Mouse (Mus musculus) fibroblast of lung, adult 2 months (primary cell): ENCODE results near the gene Pax6.

Source experiments
- DNase-seq: peaks from one replicate; pipeline ENCODE4 v3.0.0-alpha.2; 2011; ENCODE audit warnings: low read depth

Gene Pax6

DNA sequence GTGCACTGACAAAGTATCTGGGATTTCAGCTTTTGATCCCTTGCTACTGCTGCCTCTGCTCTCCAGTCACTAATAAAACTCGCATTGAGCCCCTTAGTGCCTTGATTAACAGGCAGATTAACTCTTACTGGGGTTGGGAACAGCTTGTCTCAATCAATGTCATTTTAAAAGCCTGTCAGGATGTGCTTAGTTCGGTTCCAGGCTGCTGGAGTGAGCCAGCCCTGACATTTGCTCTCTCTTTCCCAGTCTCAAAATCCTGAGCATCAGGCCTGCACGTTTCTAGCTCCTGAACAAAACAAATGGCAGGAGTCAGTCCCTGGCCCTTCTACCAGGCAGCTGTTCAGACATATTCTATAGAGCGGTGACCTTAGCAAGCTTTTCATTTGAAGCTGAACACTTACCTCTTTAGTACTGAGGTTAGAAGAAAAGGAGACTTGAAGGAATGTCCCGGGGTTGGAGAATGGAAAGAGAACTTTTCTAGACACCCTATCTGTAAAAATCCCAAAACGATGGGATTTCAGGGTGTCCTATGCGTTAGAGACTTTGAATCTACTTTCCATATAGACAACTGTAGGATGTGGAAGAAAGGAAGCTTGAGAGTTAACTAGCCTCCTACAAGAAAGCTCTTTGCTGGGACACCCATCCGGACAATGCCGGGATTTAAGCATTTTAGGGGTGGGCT lies 2.6 kb downstream of the Pax6 start:
- no peak for DNase-seq

DNA sequence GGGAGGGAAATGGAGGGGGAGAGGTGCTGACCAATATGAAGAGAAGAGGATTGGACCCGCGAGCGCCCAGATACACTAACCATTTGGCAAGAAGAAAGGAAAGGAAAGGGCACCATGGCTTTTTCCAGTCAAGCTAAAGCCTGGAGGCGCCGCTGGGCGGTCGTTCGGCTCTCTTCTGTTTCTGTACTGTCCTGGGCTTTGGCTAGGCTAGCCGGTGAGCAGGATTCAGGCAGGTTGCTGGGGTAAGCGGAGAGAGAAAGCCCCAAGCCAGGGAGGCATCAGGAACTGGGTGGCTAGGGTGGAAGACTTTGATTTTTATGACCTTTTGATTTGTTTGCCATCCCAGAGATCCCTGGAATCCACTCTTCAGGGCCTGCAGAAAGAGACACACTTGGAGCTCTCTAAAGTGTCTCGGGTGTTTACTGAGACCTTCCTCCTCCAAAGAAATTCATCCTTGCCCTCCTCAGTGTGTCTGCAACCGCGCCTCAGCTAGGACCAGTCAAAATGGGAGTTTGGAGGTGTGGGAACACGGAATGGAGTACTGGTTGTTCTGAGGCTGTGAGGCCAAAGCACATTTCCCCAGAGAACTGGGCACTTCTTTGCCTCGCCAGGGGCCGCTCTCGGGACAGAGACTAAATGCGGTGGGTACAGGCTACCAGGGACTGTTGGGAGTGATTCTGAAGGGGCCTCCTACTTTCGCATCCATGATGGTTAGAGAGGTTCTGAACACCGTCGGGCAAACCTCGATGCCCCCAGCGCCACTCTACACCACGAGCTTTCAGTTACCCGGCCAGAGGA lies 3.3 kb downstream of the Pax6 start:
- no peak for DNase-seq

DNA sequence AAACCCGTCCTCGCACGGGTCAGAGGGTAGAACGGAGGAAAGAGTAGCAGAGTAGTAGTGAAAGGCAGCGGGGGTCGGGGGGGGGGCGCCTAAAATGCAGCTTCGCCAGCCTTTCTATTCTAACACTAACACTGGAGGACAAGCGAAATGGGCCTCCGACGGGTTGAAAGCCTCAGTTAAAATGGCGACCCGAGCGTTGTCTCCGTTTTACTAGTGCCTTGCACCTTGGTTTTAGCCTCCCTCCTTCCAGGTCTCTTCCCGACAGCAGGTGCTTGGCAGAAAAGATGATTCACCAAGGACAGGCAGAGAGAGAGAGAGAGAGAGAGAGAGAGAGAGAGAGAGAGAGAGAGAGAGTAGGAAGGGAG lies 3.9 kb downstream of the Pax6 start:
- no peak for DNase-seq

DNA sequence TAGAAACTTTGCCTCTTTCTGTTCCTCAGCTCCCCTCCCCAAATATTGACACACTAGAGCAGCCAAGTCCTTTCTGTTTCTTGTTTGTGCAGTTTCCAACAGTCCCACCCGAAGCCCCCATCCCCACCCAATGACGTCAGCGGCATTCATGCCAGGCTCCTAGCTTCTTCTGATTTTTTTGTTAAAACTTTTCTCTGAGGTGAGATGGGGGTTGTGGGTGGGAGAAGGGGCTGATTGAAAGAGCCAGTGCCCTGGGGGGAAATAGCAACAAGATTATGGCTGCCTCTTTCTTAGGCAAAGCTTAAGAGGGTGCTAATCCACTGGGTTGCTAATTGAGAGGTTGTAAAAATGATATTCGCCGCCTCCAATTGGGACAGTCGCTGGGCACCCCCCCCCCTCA lies 4.4 kb downstream of the Pax6 start:
- no peak for DNase-seq

DNA sequence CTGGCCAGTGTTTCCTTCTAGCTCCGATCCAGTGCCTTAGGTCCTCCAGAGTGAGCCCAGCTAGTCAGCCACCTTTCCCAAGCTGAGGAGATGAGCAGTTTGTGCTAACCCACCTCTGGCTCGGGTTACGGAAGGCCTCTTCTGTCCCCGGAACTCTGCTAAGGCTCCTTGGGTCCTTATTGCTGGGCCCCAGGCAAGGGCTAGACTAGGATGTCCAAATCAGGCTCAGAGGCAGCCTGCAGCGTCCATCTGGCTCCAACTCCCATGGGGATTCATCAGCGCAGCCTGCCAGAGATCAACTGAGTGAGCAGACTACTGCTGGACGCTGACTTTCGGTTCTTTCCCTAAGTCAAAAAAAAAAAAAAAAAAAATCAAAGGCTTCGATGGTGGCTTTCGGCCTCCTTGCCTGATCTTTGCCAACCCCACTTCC lies 4.9 kb downstream of the Pax6 start:
- DNase-seq: no peak

DNA sequence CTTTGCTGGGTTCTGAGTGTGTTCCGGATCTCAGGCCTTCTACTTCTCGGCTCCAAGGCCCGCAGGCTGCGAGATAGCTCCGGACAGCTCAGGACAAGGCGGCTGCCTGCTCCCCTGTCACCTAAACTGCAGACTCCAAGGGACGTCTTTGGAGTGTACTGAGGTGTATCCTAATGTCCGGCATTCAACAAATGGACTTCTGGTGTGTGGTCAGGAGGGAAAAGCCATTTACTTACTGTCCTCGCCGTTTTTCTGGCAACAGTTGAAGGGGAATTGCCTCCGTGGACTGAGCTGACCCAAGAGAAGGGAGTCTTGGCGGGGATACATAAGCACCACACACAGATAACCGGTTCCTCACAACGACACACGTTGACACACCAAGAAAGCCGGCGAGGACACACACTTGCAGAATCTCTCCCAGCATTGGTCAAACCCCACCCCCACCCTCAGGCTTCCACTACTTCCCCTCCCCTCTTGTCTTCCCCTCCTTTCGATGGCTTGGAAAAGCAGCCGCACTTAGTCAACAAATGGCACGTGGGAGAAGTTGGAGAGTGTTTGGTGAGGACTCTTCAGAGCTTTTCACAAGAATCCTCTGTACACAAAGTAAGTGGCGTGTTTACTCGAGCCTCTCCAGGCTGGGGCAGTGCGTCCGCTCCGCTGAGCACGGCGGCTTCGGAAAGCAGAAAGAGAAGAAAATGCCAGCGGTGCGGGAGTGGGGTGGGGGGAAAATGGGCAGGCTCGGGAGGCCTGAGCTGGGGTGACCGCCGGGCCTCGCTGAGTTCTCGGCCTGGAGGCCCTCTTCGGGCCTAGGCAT lies 5.6 kb downstream of the Pax6 start:
- no peak for DNase-seq

DNA sequence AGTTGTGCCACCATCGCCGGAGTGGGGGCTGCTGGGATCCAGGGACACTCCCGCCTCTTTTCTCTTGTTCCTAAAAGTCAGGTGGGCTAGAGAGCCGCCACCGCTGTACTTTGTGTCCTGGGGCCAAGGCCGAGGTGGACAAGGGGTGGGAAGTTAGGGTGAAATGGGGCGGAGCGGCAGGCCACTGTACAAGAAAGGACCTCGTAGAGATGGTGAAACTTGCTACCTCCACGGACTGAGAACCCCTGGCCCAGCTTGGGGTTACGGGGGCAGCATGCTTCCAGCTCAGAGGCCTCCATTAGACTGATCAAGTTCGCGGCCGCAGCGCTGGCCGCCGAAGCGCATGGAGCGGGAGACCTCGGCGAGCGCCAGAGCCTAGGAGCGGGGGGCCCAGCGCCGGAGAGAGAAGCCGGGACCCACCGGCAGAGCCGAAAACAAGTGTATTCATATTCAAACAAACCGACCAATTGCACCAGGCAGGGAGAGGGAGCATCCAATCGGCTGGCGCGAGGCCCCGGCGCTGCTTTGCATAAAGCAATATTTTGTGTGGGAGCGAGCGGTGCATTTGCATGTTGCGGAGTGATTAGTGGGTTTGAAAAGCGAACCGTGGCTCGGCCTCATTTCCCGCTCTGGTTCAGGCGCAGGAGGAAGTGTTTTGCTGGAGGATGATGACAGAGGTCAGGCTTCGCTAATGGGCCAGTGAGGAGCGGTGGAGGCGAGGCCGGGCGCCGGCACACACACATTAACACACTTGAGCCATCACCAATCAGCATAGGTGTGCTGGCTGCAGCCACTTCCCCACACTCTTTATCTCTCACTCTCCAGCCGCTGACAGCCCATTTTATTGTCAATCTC lies 6.4 kb downstream of the Pax6 start:
- no peak for DNase-seq

DNA sequence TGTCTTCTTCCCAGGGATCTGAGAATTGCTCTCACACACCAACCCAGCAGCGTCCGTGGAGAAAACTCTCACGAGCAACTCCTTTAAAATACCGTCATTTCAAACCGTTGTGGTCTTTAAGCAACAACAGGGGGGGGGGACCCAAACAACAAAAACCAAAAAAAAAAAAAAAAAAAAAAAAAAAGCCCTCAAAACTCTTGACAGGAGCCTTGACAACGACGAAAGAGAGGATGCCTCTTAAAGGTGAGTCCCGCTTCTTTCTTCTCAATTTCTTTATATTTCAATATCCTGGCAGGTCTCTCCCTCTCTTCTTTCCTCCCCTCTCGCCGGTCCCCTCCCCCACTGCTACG lies 7.0 kb downstream of the Pax6 start:
- DNase-seq: no peak

DNA sequence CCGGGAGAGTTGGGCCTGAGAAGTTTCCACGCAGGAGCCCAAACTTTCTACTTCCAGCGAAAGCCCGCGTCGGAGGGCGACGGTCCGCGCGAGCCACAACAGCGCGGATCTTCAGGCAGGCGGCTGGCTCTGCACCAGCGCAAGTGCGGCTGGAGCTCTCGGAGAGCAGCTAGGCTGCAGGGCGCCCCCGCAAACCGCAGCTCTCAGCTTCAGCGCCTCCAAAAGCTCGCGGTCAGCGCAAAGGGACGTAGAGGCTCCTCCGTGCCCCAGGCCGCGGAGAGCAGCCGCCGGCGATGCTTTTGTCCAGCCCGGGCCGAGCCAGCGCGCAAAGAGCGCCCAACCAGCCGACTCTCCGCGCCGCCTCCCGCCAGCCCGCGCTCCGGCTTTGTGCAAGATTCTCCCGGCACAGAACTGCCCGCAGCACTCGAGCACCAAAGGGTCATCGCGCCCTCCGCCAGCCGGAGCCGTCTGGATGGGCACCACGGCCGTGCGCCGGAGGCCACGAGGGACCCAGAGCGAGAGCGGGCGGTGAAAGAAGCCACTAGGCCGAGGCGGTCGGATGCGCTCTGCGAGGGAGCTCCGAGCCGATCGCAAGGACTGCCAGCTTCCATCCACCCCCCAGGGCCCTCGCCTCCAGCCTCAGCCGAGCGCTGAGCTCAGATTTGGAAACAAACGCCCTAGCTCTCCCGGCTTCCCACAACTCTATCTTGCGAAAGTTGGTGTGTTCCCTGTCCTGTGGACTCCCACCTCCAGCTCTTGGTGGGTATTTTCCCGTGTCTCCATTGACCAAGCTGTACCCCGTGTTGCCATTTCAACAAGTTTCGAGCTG lies 7.6 kb downstream of the Pax6 start:
- no peak for DNase-seq

DNA sequence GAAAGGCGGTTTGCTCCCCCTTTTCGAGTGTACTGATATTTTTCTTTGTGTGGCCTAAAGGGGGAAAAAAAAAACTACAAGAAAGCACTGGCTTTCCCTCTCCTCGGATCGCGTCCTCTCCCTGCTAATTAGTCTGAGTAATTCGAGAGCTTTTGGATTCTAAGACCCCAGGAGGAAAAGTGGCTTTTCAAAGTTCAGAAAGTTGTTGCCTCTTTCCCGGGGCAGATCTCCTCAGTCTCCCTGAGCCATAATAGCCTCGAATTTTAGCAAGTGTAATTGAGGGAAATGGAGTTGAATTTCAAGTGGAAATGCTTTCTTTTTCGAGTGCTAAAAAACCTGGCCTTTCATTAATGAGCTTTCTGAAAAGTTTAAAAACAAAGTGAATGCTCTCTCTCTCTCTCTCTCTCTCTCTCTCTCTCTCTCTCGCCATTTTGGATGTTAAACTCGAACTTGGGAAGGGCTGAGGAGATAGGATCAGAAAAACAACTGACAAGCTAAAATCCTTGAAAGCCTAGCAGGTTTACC lies 8.3 kb downstream of the Pax6 start:
- DNase-seq: no peak

DNA sequence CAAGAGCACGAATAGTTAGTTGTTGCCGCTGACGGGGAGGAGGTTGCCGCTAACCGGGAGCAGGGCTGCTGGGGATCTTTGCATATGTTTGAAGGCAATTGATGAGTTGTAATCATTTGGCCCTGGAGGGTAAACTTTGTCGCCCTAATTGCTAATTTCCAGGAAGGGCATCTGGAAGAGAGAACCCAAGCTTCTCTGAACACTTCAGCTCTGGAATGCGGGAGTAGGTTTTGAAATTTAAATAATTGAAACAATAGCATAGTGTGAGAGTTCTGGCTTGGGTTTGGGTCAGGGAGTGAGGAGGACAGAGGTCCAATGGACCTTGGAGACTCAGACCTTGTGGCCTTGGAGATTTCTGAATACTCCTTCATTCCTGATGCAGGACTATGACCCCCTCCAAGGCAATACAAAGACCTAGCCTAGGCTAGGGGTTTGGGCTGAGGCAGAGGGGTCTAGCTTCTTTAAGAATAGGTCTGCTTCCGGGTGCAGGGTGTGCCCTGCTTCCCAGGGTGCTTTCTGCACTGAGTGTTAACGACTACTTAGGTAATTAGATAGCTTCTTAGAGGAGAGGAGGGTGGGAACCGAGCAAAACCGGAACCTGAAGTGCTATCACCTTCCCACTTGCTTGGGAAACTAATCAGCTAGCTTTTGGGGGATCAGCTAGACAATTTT lies 8.9 kb downstream of the Pax6 start:
- DNase-seq: no peak

DNA sequence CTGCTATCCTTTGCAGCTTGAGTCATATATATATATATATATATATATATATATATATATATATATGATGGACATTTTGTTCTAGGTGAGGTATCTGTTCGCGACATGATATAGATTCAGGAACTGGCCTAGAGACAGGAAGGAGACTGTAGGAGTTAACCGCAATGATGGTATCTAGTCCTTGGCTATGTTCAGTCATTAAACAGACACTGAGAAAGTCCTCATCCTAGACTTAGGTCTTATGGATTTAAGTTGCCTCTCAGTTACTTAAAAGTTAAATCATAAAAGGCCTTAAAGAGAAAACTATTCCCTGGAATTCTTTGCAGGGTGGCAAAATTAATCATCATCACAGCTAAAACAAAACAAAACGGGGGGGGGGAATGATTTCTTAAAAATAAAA lies 9.6 kb downstream of the Pax6 start:
- DNase-seq: no peak

DNA sequence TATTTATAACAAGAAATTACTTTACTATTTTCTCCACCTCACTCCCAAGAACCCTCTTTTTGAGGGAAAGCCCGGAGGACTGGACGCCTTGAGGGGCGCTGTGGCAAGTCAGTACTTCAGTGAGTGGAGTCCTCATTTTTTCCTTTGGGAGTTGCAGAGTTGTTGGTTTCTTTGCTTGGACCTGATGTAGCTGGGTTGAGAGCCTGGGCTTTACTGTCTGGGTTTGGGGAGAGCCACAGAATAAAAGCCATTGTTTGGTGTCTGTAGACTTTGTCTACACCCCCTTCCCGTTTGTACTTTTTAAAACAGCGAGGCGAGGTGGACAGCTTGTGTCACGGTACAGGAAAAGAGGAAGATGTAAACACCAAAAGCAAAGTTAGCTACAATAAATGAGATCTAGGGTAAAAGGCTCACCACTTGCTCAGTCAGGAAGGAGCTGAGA lies 10.2 kb downstream of the Pax6 start:
- no peak for DNase-seq

DNA sequence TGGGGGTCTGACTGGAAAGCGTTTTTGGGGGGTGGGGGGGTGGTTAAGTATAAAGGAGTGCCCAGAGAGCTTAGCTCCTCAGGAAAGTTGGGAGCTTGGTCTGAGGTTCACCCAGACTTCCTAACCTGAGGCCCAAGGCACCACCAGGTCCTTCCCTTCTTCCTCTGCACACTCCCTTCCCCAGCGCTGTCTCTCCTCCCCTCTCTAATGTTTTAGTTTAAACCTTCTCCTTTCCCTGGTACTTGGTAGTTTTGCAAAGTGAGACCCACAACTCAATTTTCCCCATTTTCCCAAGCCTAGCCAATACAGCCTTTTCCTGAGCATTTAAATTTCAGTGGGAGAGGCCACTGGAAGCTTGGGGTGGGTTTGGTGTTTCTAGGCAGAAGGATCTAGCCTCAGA lies 10.6 kb downstream of the Pax6 start:
- DNase-seq: no peak

DNA sequence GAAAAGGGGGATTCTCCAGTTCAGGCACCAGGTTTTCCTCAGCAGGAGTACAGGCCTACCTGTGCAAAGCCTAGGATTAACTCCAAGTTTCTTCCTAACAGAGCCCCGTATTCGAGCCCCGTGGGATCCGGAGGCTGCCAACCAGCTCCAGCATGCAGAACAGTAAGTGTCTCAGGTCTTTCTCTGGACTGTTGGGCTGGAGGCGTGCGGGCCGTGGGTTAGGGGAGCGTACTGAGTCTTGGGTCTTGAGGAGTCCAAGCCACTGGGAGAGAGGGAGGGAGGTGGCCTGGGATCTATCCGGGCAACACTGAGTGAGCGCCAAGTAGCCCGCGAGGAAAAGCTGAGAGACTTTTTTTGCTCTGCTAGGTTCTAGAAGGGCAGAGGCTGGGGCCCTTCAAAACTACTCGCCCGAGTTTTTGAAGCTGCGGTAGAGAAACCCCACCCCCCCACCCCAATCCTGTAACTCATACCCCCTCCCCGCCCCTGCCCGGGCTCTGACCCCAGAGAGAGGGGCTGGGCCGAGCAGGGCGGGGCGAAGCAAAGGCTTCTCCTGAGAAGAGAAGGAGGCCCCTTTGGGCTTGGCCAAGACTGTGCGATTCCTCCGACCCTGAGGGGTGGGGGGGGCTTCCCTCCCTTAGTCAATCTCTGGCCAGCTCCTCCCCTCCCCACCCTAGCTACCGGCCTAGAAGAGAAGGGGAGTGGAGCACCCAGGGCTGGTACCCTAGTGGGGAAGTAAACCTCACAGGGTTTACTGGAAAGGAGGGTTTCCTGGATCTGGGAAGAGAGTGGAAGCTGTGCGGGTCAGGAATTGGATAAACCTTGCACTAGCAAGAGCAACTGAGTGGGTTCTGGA lies 11.7 kb downstream of the Pax6 start:
- no peak for DNase-seq

DNA sequence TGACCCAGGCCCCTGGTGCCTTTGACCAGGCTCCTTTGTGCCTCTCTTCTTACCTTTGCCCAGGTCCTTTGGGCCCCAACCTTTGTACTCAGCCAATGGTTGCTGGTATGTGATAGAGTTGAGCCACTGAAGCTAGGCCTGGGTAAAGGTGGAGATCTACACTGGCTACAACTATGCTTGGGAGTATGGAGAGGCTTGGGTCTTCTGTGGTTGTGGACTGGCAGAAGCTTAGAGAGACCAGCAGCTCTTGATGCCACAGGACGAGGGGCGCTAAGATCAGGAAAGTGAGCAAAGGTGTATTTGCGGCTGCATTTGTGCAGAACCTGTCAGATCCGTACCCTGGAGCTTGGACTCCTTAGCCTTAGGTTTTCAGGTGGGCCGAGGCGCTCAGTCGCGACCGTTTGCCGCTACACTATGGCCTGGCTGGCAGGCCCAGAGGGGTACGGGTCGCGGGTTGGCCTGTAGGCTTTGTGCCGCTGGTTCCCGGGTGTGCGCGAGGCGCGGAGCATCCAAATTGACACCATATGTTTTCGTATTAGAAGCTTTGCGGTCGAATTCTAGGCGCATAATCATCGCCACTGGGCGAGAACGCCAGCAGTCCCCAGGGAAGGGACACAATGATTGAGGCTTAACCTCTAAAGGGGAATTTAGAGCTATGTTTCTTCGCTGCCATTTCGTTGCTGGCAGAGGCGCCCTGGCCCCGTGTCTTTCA lies 12.5 kb downstream of the Pax6 start:
- DNase-seq: no peak

DNA sequence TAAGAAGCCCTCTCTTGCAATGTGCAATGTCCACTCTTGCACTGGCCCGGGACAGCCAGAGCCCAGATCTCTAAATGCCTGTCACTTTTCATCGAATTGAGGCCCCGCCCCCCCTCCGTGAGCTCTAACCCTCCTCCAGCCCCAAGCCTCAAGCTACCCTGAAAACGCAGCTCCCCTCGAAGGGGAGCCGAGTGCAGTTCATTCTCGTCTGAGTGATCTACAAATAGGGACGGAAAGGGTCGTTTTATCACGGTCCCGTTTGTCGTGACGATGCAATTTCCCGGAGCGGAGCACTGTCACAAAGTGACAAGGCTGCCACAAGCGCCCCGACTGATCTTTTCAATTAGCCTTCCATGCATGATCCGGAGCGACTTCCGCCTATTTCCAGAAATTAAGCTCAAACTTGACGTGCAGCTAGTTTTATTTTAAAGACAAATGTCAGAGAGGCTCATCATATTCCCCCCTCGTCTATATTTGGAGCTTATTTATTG lies 13.4 kb downstream of the Pax6 start:
- no peak for DNase-seq

DNA sequence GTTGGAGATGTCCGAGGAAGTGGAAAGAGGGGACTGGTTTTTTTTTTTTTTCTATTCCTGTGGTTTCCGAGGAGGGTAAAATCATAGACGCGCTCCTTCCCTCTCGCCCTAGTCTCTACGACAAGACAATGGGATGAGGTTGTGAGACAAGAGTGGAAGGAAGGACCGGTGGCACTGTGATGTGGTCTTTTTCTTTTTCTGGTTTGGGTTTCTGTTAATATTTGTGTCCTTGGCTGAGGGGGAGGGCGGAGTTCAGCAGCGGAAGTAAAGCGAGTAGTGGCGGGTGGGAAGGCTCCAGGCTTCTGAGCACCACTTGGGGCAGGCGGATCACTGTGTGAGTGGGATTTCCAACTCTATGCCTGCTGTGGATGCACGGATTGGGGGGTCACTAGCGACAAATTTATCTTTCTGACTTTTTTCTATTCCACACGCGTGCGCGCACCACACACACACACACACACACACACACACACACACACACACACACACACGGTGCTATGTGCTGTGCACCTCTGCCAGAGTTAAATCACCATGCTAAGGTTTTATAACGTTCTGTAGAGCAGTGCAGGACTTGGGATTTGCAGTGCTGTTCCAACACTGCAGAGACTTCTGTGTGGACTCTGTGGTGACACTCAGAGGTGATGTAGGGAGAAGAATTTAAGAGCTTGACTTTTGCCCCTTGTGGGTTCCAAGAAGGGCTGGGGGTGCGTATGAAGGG lies 14.1 kb downstream of the Pax6 start:
- DNase-seq: no peak
